Mouse (Mus musculus) C2C12 (cell line): ENCODE measurements around the gene Gm6034. TPM values are rescaled to one million over a fixed set of nuclear protein-coding genes. Genes with fewer than 3 reads are reported as not detected.
"Not testable (repeated sequence)": the region's sequence is repeated elsewhere in the genome, so short reads cannot be mapped to it uniquely, and the experiment has no call there.

Experiments
- H3K27me3 ChIP-seq: one replicate; pipeline ENCODE4 v1.6.1; 2011; ENCODE audit not compliant: control insufficient read depth, insufficient read depth, insufficient read length
- H3K36me3 ChIP-seq: one replicate; pipeline ENCODE4 v1.6.1; 2011; ENCODE audit not compliant: control insufficient read depth, insufficient read depth
- H3K4me3 ChIP-seq: one replicate; pipeline ENCODE4 v1.5.1; 2011; ENCODE audit warnings: mild to moderate bottlenecking, control low read depth; ENCODE audit not compliant: poor library complexity, insufficient read depth, severe bottlenecking
- H3K79me2 ChIP-seq: one replicate; pipeline ENCODE4 v1.6.1; 2011; ENCODE audit not compliant: control insufficient read depth, insufficient read depth
- H3K79me3 ChIP-seq: one replicate; pipeline ENCODE4 v1.6.1; 2011; ENCODE audit warnings: low read depth, control low read depth
- H3ac ChIP-seq: one replicate; pipeline ENCODE3; 2011; ENCODE audit warnings: low read depth; ENCODE audit not compliant: control insufficient read depth, insufficient read length
- CEBPB ChIP-seq: IDR thresholded peaks from one replicate; pipeline ENCODE4 v1.6.1; 2011; ENCODE audit warnings: low read depth, mild to moderate bottlenecking, control low read depth, moderate library complexity
- CTCF ChIP-seq: IDR thresholded peaks from one replicate; pipeline ENCODE4 v1.5.1; 2011; ENCODE audit not compliant: control insufficient read depth, insufficient read depth, insufficient read length
- FOSL1 ChIP-seq: IDR thresholded peaks from one replicate; pipeline ENCODE4 v1.8.0; 2011; ENCODE audit warnings: mild to moderate bottlenecking, low read length; ENCODE audit not compliant: poor library complexity, insufficient read depth, severe bottlenecking
- MAX ChIP-seq: IDR thresholded peaks from one replicate; pipeline ENCODE4 v1.6.1; 2011; ENCODE audit warnings: mild to moderate bottlenecking, control low read depth
- MYOD1 ChIP-seq: IDR thresholded peaks from one replicate; pipeline ENCODE4 v1.6.1; 2011; ENCODE audit warnings: low read depth; ENCODE audit not compliant: control insufficient read depth, insufficient read length
- MYOG ChIP-seq: IDR thresholded peaks from one replicate; pipeline ENCODE4 v1.6.1; 2011; ENCODE audit not compliant: control insufficient read depth, insufficient read length; ENCODE audit errors: extremely low read depth
- USF1 ChIP-seq: IDR thresholded peaks from one replicate; pipeline ENCODE4 v1.6.1; 2011; ENCODE audit warnings: low read depth, mild to moderate bottlenecking, control low read depth, moderate library complexity
- polyA plus RNA-seq: library from polyadenylated mRNA; unstranded; fragments of >200 nt; fragmentation: generic; extraction: Trizol; gene quantifications from one replicate; pipeline ENCODE4 v1.2.1, GENCODE M21; 2012; ENCODE audit warnings: missing spikeins

Gene Gm6034
- polyA plus RNA-seq, 1 experiment: not detected

GRCm38 (mm10) chr17:36025197-36025596, 17.6 kb upstream of the Gm6034 start:
- Histone ChIP-seq H3K79me3 (peaks cover 59% of the 10 kb centered on the region), H3K4me3 (no peak overlapping the region), H3K27me3 (no peaks in the 10 kb centered on the region), H3K36me3 (peaks cover 13% of the 10 kb centered on the region), H3K79me2 (peaks cover 87% of the 10 kb centered on the region), H3ac (no peak overlapping the region)
- TF ChIP-seq MYOG: no peak
- TF ChIP-seq CTCF: no peak
- TF ChIP-seq MYOD1: no peak
- no peak for TF ChIP-seq USF1
- no peak for TF ChIP-seq MAX
- no peak for TF ChIP-seq CEBPB
- no peak for TF ChIP-seq FOSL1

- Histone ChIP-seq H3K4me3 (no peak overlapping the region), H3K27me3 (no peaks in the 10 kb centered on the region), H3K79me2 (peaks cover 87% of the 10 kb centered on the region), H3K79me3 (peaks cover 54% of the 10 kb centered on the region), H3K36me3 (peaks cover 13% of the 10 kb centered on the region), H3ac (no peak overlapping the region)
- TF ChIP-seq CTCF: no peak
- no peak for TF ChIP-seq MYOG
- TF ChIP-seq MAX: no peak
- TF ChIP-seq USF1: no peak
- no peak for TF ChIP-seq FOSL1
- TF ChIP-seq MYOD1: no peak
- no peak for TF ChIP-seq CEBPB
These were observed 16.9 kb upstream of the Gm6034 start for GRCm38 (mm10) chr17:36025901-36026300.

- H3K4me3 ChIP-seq: no peak overlapping the region
- TF ChIP-seq MAX (no peak), FOSL1 (no peak), CTCF (no peak), CEBPB (no peak), USF1 (no peak), MYOG (no peak), MYOD1 (no peak)
These were observed 15.1 kb upstream of the Gm6034 start for GRCm38 (mm10) chr17:36027663-36028062.

GRCm38 (mm10) chr17:36028879-36029619, 13.7 kb upstream of the Gm6034 start:
- Histone ChIP-seq H3K79me2 (peaks cover 81% of the 10 kb centered on the region), H3ac (no peak overlapping the region), H3K79me3 (peaks cover 37% of the 10 kb centered on the region), H3K4me3 (no peak overlapping the region), H3K36me3 (peaks cover 13% of the 10 kb centered on the region), H3K27me3 (no peaks in the 10 kb centered on the region)
- TF ChIP-seq FOSL1: no peak
- TF ChIP-seq CTCF: no peak
- no peak for TF ChIP-seq MYOD1
- TF ChIP-seq CEBPB: no peak
- no peak for TF ChIP-seq USF1
- no peak for TF ChIP-seq MAX
- TF ChIP-seq MYOG: no peak

More at GRCm38 (mm10) chr17:36027663-36028062, 15.1 kb upstream of the Gm6034 start:
- no peak overlapping the region for H3ac ChIP-seq
- no peaks in the 10 kb centered on the region for H3K27me3 ChIP-seq
- H3K79me2 ChIP-seq: peaks cover 87% of the 10 kb centered on the region
- peaks cover 40% of the 10 kb centered on the region for H3K79me3 ChIP-seq
- peaks cover 13% of the 10 kb centered on the region for H3K36me3 ChIP-seq

- not testable (repeated sequence) for H3K4me3 ChIP-seq, H3ac ChIP-seq, H3K27me3 ChIP-seq
- peaks cover 74% of the 10 kb centered on the region for H3K79me2 ChIP-seq
- H3K36me3 ChIP-seq: peaks cover 13% of the 10 kb centered on the region
- peaks cover 34% of the 10 kb centered on the region for H3K79me3 ChIP-seq
These were observed 12.6 kb upstream of the Gm6034 start for GRCm38 (mm10) chr17:36030046-36030702.

- H3K36me3 ChIP-seq: peaks cover 12% of the 10 kb centered on the region
- H3K79me3 ChIP-seq: peaks cover 28% of the 10 kb centered on the region
- peaks cover 70% of the 10 kb centered on the region for H3K79me2 ChIP-seq
- H3ac ChIP-seq, H3K4me3 ChIP-seq, H3K27me3 ChIP-seq: not testable (repeated sequence)
These were observed 11.8 kb upstream of the Gm6034 start for GRCm38 (mm10) chr17:36030703-36031582.
